Mouse (Mus musculus) midbrain, embryonic 11.5 days (tissue): ENCODE measurements around the gene Renbp. TPM values are rescaled to one million over a fixed set of nuclear protein-coding genes. Genes with fewer than 3 reads are reported as not detected.
A peak's percentile ranks its signal among the peaks of the same experiment; 100 is the strongest.

Source experiments
- ATAC-seq: fragments of 200-750 bp; cut with Nextera tagmentation; 2 replicates; pipeline ENCODE4 v1.8.0; 2017; ENCODE audit warnings: moderate TSS enrichment, moderate library complexity; ENCODE audit not compliant: low FRiP score
- DNase-seq: peaks from one replicate; pipeline ENCODE4 v3.0.0; 2015; ENCODE audit warnings: low spot score; ENCODE audit errors: missing footprints
- H3K27ac ChIP-seq: fragments of 300-500 bp; sonication (generic); 2 replicates; pipeline ENCODE4 v1.5.1; 2014; ENCODE audit warnings: low read depth, low read length
- H3K27me3 ChIP-seq: fragments of 300-500 bp; sonication (generic); 2 replicates; pipeline ENCODE4 v1.6.1; 2014; ENCODE audit warnings: mild to moderate bottlenecking, low read length, moderate library complexity, mixed read lengths; ENCODE audit not compliant: control insufficient read depth, insufficient read depth
- H3K36me3 ChIP-seq: fragments of 300-500 bp; sonication (generic); 2 replicates; pipeline ENCODE4 v1.6.1; 2014; ENCODE audit warnings: mild to moderate bottlenecking, low read length, moderate library complexity, mixed read lengths; ENCODE audit not compliant: control insufficient read depth, insufficient read depth
- H3K4me1 ChIP-seq: fragments of 300-500 bp; sonication (generic); 2 replicates; pipeline ENCODE4 v1.6.1; 2014; ENCODE audit warnings: low read length; ENCODE audit not compliant: control insufficient read depth, insufficient read depth
- H3K4me2 ChIP-seq: fragments of 300-500 bp; sonication (generic); 2 replicates; pipeline ENCODE4 v1.6.1; 2014; ENCODE audit warnings: mild to moderate bottlenecking, moderate library complexity
- H3K4me3 ChIP-seq: fragments of 300-500 bp; sonication (generic); 2 replicates; pipeline ENCODE4 v1.5.1; 2014; ENCODE audit warnings: low read depth, low read length
- H3K9ac ChIP-seq: fragments of 300-500 bp; sonication (generic); 2 replicates; pipeline ENCODE4 v1.6.1; 2014; ENCODE audit warnings: low read length
- H3K9me3 ChIP-seq: fragments of 300-500 bp; sonication (generic); 2 replicates; pipeline ENCODE4 v1.6.1; 2016; ENCODE audit warnings: low read length; ENCODE audit not compliant: control insufficient read depth
- WGBS: fragments of 180-500 bp; shearing (Covaris S2); extraction: QIAGEN DNeasy Blood & Tissue Kit; methylation state at CpG from one replicate; pipeline ENCODE4 v1.1.7; 2014; 5-methylcytosine and 5-hydroxymethylcytosine counted together
- polyA plus RNA-seq: library from polyadenylated mRNA; unstranded; fragments of >200 nt; fragmentation: Nextera tagmentation; extraction: Ambion mirVana; gene quantifications from 2 replicates; pipeline ENCODE4 v1.2.1, GENCODE M21; 2014

Renbp gene
- polyA plus RNA-seq, 1 experiment from 2014 or later, result 14.4 TPM

GRCm38 (mm10) chrX:73941860-73942259 lies 11.2 kb upstream of the Renbp start:
- no peak overlapping the region for H3K4me2 ChIP-seq
- H3K27ac ChIP-seq, result no peak overlapping the region
- no peaks in the 10 kb centered on the region for H3K4me1 ChIP-seq
- H3K4me3 ChIP-seq, result no peak overlapping the region
- WGBS, result 83% methylated on average over 2 of the region's 2 CpGs
- peaks cover 8% of the 10 kb centered on the region for H3K36me3 ChIP-seq
- H3K9ac ChIP-seq, result no peak overlapping the region
- no peaks in the 10 kb centered on the region for H3K9me3 ChIP-seq
- DNase-seq, result no peak
- no peak for ATAC-seq
- no peaks in the 10 kb centered on the region for H3K27me3 ChIP-seq

GRCm38 (mm10) chrX:73931871-73932270 lies 1.2 kb upstream of the Renbp start:
- H3K9me3 ChIP-seq, result no peaks in the 10 kb centered on the region
- ATAC-seq (no peak), DNase-seq (no peak)
- no peaks in the 10 kb centered on the region for H3K36me3 ChIP-seq
- H3K4me2 ChIP-seq, result no peak overlapping the region
- H3K9ac ChIP-seq, result no peak overlapping the region
- H3K27ac ChIP-seq, result no peak overlapping the region
- H3K4me1 ChIP-seq, result no peaks in the 10 kb centered on the region
- H3K4me3 ChIP-seq, result no peak overlapping the region
- 81% methylated on average over 2 of the region's 2 CpGs for WGBS
- H3K27me3 ChIP-seq, result no peaks in the 10 kb centered on the region

DNA sequence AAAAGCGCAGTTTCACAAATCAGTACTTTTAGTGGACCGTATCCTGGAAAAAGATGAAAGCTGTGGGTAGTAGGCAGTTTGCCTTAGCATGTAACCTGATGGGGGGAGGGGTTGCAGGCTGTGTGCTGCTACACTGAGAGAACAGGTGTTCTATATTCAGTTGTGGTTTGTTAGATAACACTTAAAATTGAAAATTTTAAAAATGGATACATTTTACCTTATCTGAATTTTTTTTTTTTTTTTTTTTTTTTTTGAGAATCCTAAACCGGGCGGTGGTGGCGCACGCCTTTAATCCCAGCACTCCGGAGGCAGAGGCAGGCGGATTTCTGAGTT lies 8.1 kb downstream of the Renbp start:
- no peak for DNase-seq
- H3K9ac ChIP-seq, result peak overlapping the region; percentile 53; the same call in 1 of the 2 replicates
- ATAC-seq, result no peak
- H3K9me3 ChIP-seq, result no peaks in the 10 kb centered on the region
- no peaks in the 10 kb centered on the region; the same call in none of the 2 replicates for H3K36me3 ChIP-seq
- peak overlapping the region; percentile 52 for H3K4me3 ChIP-seq
- H3K4me2 ChIP-seq, result peak overlapping the region; percentile 62
- no peaks in the 10 kb centered on the region for H3K27me3 ChIP-seq
- H3K4me1 ChIP-seq, result no peaks in the 10 kb centered on the region; the same call in 1 of the 2 replicates
- no peak overlapping the region for H3K27ac ChIP-seq
- WGBS, result 78% methylated on average over 8 of the region's 8 CpGs

DNA sequence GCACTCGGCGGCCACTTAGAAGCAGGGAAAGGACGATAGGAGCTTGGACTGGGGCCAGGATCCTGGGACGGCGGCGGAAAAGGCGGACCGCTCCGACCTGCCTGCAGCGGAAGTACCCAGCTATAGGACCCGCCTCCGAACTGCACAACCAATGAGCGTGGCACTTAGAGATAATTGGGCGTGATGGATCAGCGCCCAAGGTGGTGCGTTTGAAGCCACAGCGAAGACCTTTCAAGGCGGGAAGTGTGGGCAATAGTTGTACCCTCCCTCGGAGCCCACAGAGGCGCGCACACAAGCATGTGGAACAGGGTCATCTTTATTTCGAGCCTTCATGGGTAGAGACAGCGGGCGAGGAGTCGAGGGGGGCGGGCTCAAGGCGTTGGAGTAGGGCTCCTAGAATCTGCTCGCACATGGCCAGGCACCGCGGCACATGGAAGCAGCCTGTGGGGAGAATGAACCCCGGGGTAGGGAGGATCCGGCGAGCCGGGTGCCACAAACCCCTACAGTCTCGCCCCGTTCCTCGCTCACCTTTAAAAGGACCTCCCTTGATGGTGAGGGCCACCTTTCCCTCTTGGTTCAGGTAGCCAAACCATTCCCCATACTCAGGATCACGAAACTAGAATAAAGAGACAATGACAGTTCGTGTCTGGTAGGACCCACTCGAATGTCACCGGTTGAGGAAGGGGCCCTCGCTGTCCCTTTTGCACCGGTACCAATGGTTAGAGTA lies 8.7 kb downstream of the Renbp start, which contains the start of the genes Arhgap4 and Naa10:
TSS of gene Arhgap4 (minus strand) at position 48 of the 727 bp plus-strand sequence.
TSS of gene Naa10 (minus strand) at position 122 of the 727 bp plus-strand sequence.
- Histone ChIP-seq H3K27ac (peak within 1 kb of the TSS; percentile 61), H3K9ac (peak within 1 kb of the TSS; percentile 72), H3K36me3 (no peaks in the 10 kb centered on the region; the same call in none of the 2 replicates), H3K4me2 (peak within 1 kb of the TSS; percentile 64), H3K4me3 (peak within 1 kb of the TSS; percentile 52), H3K27me3 (no peaks in the 10 kb centered on the region), H3K4me1 (no peaks in the 10 kb centered on the region; the same call in 1 of the 2 replicates), H3K9me3 (no peaks in the 10 kb centered on the region)
- ATAC-seq (peak; percentile 98), DNase-seq (peak; percentile 94)
- 15% methylated on average over 43 of the region's 43 CpGs for WGBS

DNA sequence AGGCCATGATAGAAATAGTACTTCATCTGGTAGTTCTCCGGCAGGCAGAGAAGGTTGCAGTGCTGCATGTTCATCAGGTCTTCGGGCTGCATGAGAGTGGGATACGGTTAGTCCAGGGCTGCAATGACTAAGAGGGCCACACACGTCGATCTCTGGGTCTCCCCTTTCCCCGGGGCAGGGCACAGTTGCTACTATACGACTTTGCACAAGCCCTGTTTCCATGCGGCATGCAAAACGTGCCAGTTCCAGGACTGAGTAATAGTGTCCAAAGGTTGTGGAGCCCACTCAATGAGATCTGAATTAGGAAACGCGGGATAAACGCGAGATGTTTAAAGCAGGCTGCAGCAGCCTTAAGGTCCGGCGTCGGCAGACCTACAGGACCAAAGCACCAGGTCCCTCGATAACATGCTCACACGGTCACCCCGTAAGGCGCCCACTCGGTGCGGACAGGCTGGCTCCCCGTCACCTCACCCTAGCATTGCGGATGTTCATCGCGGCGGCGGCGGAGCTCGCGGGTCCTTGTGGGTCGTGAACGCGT lies 9.3 kb downstream of the Renbp start:
- H3K27me3 ChIP-seq, result no peaks in the 10 kb centered on the region
- no peaks in the 10 kb centered on the region for H3K9me3 ChIP-seq
- peak overlapping the region; percentile 64 for H3K4me2 ChIP-seq
- no peaks in the 10 kb centered on the region; the same call in none of the 2 replicates for H3K36me3 ChIP-seq
- peak overlapping the region; percentile 52 for H3K4me3 ChIP-seq
- 11% methylated on average over 34 of the region's 34 CpGs for WGBS
- H3K27ac ChIP-seq, result peak overlapping the region; percentile 59
- H3K9ac ChIP-seq, result peak overlapping the region; percentile 72
- ATAC-seq (peak; percentile 45), DNase-seq (no peak)
- H3K4me1 ChIP-seq, result no peaks in the 10 kb centered on the region; the same call in 1 of the 2 replicates

- no peak overlapping the region for H3K4me2 ChIP-seq
- H3K9ac ChIP-seq, result no peak overlapping the region
- no peaks in the 10 kb centered on the region; the same call in 1 of the 2 replicates for H3K4me1 ChIP-seq
- H3K27ac ChIP-seq, result no peak overlapping the region
- no peak for DNase-seq
- ATAC-seq, result no peak
- H3K9me3 ChIP-seq, result no peaks in the 10 kb centered on the region
- WGBS, result 84% methylated on average over 5 of the region's 5 CpGs
- H3K27me3 ChIP-seq, result no peaks in the 10 kb centered on the region
- no peaks in the 10 kb centered on the region; the same call in none of the 2 replicates for H3K36me3 ChIP-seq
- no peak overlapping the region for H3K4me3 ChIP-seq
These were observed 12.0 kb downstream of the Renbp start for GRCm38 (mm10) chrX:73918631-73919030.

- no peaks in the 10 kb centered on the region for H3K9me3 ChIP-seq
- 80% methylated on average over 8 of the region's 8 CpGs for WGBS
- no peak for ATAC-seq
These were observed 13.7 kb downstream of the Renbp start for GRCm38 (mm10) chrX:73916945-73917344.

GRCm38 (mm10) chrX:73914827-73915703 lies 15.6 kb downstream of the Renbp start:
- Histone ChIP-seq H3K27ac (peak overlapping the region; percentile 48), H3K4me3 (peak overlapping the region; percentile 1; the same call in 1 of the 2 replicates), H3K27me3 (no peaks in the 10 kb centered on the region), H3K4me2 (peak overlapping the region; percentile 27), H3K9me3 (no peaks in the 10 kb centered on the region), H3K9ac (no peak overlapping the region; the same call in 1 of the 2 replicates), H3K36me3 (no peaks in the 10 kb centered on the region; the same call in none of the 2 replicates), H3K4me1 (no peaks in the 10 kb centered on the region)
- ATAC-seq (peak; percentile 97), DNase-seq (peak; percentile 92)
- 25% methylated on average over 31 of the region's 31 CpGs for WGBS

More at GRCm38 (mm10) chrX:73916945-73917344, 13.7 kb downstream of the Renbp start:
- no peak for DNase-seq
- Histone ChIP-seq H3K4me2 (no peak overlapping the region), H3K4me1 (no peaks in the 10 kb centered on the region; the same call in 1 of the 2 replicates), H3K27me3 (no peaks in the 10 kb centered on the region), H3K4me3 (no peak overlapping the region), H3K36me3 (no peaks in the 10 kb centered on the region; the same call in none of the 2 replicates), H3K27ac (no peak overlapping the region), H3K9ac (no peak overlapping the region)
